Mouse (Mus musculus) CH12.LX (cell line): ENCODE data around the gene Adamtsl4.

Experiments
- CHD1 ChIP-seq: IDR thresholded peaks from 2 replicates; pipeline ENCODE4 v1.6.1; 2012; ENCODE audit warnings: low read depth, low read length, improper control_type of control experiment, inconsistent platforms
- CTCF ChIP-seq, 2 experiments: IDR thresholded peaks in 1 of 2; conservative IDR thresholded peaks in 1 of 2; 2 replicates each; pipeline ENCODE4 v1.5.1; 2011 to 2012; ENCODE audit warnings: low read depth in 2 of 2, low read length in 2 of 2, improper control_type of control experiment in 1 of 2, inconsistent platforms in 1 of 2, mild to moderate bottlenecking in 1 of 2, moderate library complexity in 1 of 2
- E2F4 ChIP-seq: IDR thresholded peaks from 2 replicates; pipeline ENCODE4 v1.6.1; 2011; ENCODE audit warnings: low read depth, low read length, improper control_type of control experiment; ENCODE audit not compliant: insufficient replicate concordance
- EP300 ChIP-seq: IDR thresholded peaks from 2 replicates; pipeline ENCODE4 v1.6.1; 2011; ENCODE audit warnings: low read length, improper control_type of control experiment
- JUND ChIP-seq: conservative IDR thresholded peaks from 2 replicates; pipeline ENCODE4 v1.6.1; 2011; ENCODE audit warnings: low read depth, low read length, improper control_type of control experiment
- MYC ChIP-seq: IDR thresholded peaks from 2 replicates; pipeline ENCODE4 v1.6.1; 2011; ENCODE audit warnings: low read depth, mild to moderate bottlenecking, improper control_type of control experiment, low read length
- POLR2A ChIP-seq: IDR thresholded peaks from 2 replicates; pipeline ENCODE4 v1.6.1; 2011; ENCODE audit warnings: low read depth, mild to moderate bottlenecking, improper control_type of control experiment, low read length
- USF1 ChIP-seq: IDR thresholded peaks from 2 replicates; pipeline ENCODE4 v1.6.1; 2014; ENCODE audit warnings: low read depth, mild to moderate bottlenecking, inconsistent platforms, low read length, improper control_type of control experiment
- ZKSCAN1 ChIP-seq: IDR thresholded peaks from 2 replicates; pipeline ENCODE4 v1.6.1; 2012; ENCODE audit warnings: low read depth, inconsistent platforms, low read length, improper control_type of control experiment, borderline replicate concordance

DNA sequence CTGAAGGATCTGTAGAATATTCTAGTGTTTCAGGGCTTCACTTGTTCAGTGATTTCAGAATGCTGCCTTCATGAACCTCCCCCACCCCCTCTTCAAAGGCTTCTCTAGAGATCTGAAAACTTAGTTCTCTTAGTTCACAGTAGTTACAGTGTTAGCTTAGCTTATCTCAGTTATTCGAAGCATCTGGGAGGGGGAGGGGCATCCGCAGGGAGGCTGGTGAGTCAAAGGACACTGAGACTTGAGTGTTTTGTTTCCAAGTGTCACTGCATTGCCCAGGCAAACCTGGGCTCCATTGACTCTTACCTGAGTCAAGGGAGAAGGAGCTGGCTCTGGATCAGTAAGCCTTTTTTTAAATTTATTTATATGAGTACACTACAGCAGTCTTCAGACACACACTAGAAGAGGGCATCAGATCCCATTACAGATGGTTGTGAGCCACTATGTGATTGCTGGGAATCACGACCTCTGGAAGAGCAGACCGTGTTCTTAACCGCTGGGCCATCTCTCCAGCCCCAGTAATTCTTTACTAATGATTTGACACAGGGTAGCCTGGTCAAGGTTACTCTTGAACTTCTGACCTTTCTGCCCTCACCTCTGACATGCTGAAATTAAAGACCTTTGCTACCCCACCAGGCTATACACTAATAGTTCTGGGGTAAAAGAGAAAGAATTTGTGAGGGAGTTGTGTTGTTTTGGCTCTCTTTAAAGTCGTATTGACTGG lies 21.4 kb downstream of the Adamtsl4 start:
- TF ChIP-seq CHD1 (no peak), E2F4 (no peak), MYC (no peak), POLR2A (peak; percentile 40), JUND (no peak), CTCF (conservative IDR thresholded peaks at IDR 0.05 in 1 of 2, IDR thresholded peaks at IDR 0.05 in 1 of 2; ENCODE audit: low read depth in 2 of 2, low read length in 2 of 2) (no peak), ZKSCAN1 (no peak), EP300 (no peak), USF1 (no peak)
